Mouse (Mus musculus) right cerebral cortex, postnatal 14 days (tissue): ENCODE results near the gene Eif4g1.

Experiments used
- DNase-seq: peaks from one replicate; pipeline ENCODE4 v3.0.0; 2022

Gene Eif4g1

DNA sequence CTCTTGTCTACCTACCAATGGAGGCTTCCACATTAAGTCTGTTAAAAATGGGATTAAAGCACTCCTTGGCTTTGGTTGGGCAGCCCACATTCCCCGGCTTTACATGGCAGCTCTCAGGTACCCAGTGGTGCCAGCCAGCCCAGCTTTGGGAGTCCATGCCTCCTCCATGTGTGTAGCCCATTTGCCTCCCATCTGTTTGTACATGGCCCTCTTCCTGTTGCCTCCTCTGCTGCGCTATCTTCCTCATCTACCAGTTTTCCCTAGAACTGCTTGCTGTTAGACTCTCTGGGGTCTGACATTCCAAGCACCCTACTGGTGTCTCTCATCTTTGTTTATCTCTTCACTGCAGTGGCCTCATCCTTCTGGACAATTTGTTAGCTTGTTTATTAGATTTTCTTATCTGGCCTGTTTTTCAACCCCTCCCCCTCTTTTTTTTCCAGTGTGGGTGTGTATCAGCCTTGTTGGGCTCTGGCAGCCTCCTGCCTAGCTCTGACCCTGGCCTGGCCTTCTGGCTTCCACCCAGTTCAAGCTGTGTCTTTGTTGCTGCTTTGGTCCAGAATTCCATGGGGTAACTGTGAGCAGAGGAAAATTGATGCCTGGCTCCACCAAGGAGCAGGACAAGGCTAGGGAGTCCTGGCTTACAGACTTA, 38.4 kb downstream of the Eif4g1 start:
- DNase-seq: no peak

DNA sequence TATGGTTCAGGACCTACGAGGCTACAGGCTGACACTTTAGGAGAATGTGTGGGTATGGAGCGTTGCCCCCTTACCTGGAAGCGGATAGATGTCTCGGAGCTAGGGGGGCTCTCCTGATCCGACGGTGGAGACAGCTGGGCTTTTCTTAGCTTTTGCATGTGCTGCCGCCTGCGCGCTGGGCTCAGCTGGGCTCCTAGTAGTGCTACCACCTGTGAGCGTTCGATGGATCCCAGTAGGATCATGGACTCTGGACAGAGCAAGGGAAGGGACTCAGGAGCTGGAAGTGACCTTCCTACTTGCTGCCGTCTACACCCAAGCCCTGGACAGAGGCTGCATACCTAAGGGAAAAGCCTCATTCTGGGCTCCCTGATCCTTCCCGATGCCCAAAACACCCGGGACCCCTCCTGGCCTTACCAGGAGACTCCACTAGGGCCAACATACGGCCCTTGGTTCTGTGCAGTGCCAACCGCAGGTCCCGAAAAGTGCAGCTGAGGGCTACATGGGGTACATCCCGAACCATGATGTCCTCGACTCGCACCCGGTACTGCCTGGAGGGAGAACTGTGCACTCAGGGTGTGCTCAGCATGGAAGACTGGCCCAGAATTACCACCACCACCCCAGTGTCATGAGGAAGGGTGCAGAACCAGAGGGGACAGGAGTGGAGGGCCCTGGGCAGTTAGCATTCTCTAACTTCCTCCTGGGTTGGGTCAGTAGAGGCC, 40.3 kb downstream of the Eif4g1 start:
- no peak for DNase-seq

DNA sequence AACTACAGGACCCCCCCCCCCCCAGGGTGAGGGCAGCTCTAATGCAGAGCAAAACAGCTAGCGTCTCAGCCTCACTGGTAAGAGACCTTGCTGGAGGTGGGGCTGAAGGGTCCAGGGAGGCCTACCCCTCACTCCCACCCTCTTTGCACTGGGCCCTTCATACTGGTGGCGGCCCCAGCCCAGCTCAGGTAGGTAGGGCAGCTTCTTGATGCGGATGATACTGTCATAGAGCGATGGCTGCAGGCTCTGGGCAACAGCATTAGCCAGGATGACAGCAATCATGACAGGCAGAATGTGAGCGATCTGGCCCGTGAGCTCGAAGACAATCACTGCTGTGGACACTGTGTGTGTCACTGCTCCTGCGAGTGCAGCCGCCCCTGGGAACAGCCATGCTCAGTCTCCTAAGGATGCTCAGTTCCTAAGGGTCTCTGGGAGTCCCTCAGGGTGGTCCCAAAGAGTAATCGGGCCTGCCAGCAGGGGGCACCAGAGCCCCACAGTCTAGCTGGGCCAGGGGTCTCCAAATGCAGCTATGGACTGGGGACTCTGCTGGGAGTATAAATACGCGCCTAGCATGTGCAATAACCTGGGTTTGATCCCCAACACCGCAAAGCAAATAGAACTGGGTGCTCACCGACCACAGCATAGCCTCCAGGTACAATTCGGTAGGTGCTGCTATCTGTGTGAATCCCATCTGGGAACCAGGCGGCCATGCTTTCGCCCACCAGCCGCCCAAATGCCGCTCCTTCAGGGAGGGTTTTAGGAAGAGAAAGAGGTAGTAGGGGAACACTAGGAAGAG, 41.0 kb downstream of the Eif4g1 start:
- no peak for DNase-seq

- DNase-seq: no peak
Observed at GRCm38 (mm10) chr16:20710370-20710769, 42.3 kb downstream of the Eif4g1 start.

DNA sequence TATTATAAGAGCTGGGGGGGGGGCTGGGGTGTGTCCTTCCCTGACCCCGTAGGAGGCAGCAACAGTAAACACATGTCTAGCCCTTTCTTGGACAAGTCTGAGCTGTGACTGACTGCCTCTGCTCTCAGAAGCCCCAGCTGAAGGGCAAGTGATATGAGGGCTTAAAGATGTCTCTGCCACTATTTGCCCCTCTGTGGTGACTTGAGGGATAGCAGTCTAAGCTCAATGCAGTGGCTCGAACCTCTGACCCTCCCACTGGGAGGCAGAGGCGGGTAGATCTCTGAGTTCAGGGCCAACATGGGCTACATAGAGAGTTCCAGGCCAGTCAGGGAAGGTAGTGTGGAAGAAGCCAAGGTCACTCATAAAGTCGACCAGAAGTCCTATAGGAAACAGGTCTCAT, 42.7 kb downstream of the Eif4g1 start:
- no peak for DNase-seq

DNA sequence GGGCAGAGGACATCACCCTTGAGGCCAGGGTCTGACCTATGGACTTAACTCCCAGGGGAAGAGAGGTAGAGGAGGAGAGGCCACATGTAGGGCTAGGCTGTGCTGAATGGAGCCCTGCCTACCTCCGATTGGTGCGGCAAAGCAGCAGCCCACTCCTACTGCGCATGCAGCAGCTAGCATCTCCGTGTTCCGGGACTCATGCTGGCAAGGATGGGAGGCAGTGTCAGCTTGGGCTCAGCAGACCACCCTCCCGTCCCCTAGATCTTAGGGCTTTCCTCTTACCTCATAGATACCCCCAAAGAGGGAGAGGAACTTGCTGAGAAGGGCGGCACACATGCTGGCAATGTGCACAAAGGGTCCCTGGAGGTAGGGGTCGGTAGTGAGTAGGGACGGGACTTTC, 44.1 kb downstream of the Eif4g1 start:
- no peak for DNase-seq

DNA sequence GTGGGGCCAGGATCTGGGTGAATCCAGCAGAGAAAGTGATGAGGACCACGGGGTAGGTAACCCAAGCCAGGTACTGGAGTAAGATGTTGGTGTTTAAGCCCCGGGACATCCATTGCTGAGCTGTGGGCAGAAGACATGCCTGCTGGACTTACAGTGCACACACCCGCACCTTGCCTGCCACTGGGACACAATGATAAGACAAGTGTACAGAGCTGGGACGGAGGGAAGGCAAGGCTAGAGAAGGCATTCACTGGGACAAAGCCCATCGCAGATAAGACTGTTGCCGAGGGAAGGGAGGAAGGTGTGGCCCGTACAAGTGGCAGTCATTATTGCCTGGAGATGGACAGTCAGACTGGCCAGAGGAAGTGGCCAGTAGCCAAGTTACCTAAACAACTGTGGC, 44.8 kb downstream of the Eif4g1 start:
- DNase-seq: no peak

- DNase-seq: no peak
Observed at GRCm38 (mm10) chr16:20714307-20715080, 46.4 kb downstream of the Eif4g1 start.

- no peak for DNase-seq
Observed at GRCm38 (mm10) chr16:20715161-20715560, 47.0 kb downstream of the Eif4g1 start.

GRCm38 (mm10) chr16:20715566-20715965, 47.5 kb downstream of the Eif4g1 start:
- DNase-seq: no peak

GRCm38 (mm10) chr16:20715976-20716840, 48.1 kb downstream of the Eif4g1 start:
- peak; percentile 78 for DNase-seq

- DNase-seq: no peak
Observed at GRCm38 (mm10) chr16:20716841-20717180, 48.7 kb downstream of the Eif4g1 start.

DNA sequence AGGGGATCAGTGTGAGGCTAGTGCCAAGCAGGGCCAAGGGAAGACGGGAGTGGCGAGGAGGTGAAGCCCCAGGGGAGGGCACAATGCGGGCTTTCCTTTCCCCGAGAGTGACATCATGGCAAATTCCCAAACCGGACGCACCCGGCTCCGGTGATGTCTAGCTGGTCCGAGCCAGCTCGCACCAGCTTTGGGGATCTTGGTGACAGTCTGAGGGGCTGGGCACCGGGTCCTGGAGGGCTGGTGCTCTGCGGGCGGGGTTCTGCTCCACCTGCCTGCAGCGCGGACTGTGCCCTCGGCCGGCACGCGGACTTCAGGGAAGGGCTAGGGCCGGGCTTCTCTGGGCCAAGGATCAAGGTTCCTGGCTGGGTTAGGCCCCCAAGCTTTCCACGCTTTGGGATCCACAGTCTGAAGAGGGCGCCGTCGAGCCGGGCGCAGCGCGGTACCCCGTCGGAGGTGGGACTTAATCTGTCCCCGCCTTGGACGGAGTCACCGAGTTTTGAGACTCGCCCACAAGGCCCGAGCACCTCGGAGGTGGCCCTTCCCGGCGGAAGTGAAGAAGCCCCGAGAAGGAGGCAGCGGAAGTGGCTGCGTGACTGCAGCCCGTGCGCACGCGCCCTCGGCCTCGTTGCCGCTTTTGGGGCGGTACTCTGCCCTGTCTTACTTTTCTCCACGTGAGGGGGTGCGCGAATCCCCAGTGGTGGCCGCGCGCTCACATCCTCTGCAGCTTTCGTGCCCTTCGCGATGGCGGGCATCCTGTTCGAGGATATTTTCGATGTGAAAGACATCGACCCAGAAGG, 49.3 kb downstream of the Eif4g1 start, which contains the start of the genes Polr2h and Clcn2:
TSS of gene Polr2h (plus strand) at position 485 of the 797 bp plus-strand sequence.
TSS of gene Clcn2 (minus strand) at position 566 of the 797 bp plus-strand sequence.
- peak; percentile 97 for DNase-seq

GRCm38 (mm10) chr16:20717978-20718670, 50.0 kb downstream of the Eif4g1 start:
- DNase-seq: no peak

GRCm38 (mm10) chr16:20721808-20722207, 53.7 kb downstream of the Eif4g1 start:
- no peak for DNase-seq

GRCm38 (mm10) chr16:20722736-20723135, 54.6 kb downstream of the Eif4g1 start:
- DNase-seq: no peak

GRCm38 (mm10) chr16:20723247-20723646, 55.1 kb downstream of the Eif4g1 start:
- DNase-seq: no peak

- DNase-seq: peak; percentile 56
Observed at GRCm38 (mm10) chr16:20724338-20724748, 56.2 kb downstream of the Eif4g1 start.

GRCm38 (mm10) chr16:20725321-20725720, 57.2 kb downstream of the Eif4g1 start:
- DNase-seq: no peak

GRCm38 (mm10) chr16:20725750-20726149, 57.6 kb downstream of the Eif4g1 start:
- DNase-seq: no peak
